8 mouse cellular contexts compared by ENCODE assay signal in the genomic region with DNA sequence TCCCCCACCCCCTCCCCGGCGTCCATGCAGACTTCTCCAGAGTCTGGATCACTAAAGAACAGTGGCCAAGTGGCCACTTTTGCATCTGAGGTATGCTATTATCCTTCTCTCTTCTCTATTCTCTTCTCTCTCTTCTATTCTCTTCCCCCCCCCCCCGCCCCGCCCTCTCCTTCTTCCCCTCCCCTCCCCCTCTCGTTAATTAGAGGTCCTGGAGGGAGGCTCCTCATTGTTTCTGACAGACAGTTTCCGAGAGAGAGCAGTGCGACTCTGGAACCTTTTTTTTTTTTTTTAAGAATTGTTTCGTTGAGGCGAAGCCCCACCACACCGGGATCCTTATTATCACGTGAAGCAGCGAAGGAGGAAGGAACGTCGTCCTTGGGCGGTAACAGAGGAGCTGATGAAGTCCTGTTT.
DNase-seq lines count a peak whose midpoint lies in the region; ATAC-seq and TF ChIP-seq lines count a peak whose summit lies in the region.

No protein-coding gene starts in this region.

- H3K9me3 ChIP-seq in hindbrain, embryonic 14.5 days (ENCODE audit: control insufficient read depth, low read length) = no peaks in the 10 kb centered on the region
- no peaks in the 10 kb centered on the region for H3K9me3 ChIP-seq in midbrain, embryonic 13.5 days

- no peaks in the 10 kb centered on the region for H3K27me3 ChIP-seq in liver, adult 2 months (ENCODE audit: control insufficient read depth, insufficient read depth, low read length)
- no peaks in the 10 kb centered on the region for H3K27me3 ChIP-seq in hindbrain, embryonic 14.5 days (ENCODE audit: control insufficient read depth, insufficient read depth, low read length)
- 0 out of 2 replicates have a peak, but pooled peaks cover 7% of the 10 kb centered on the region for H3K27me3 ChIP-seq in midbrain, embryonic 13.5 days

- no peak for TF ChIP-seq CTCF in liver, adult 2 months (IDR thresholded peaks at IDR 0.05; ENCODE audit: low read depth, low read length)

- H3K27ac ChIP-seq in liver, adult 2 months (replicated peaks; ENCODE audit: insufficient read depth, low read depth, low read length) = no peak overlapping the region
- peak overlapping the region; percentile 94 for H3K27ac ChIP-seq in hindbrain, embryonic 14.5 days
- H3K27ac ChIP-seq in midbrain, embryonic 13.5 days = peak overlapping the region; percentile 94

- peak overlapping the region; percentile 44 for H3K4me3 ChIP-seq in liver, adult 2 months (ENCODE audit: insufficient read depth, low read depth, low read length)
- peak overlapping the region; percentile 35 for H3K4me3 ChIP-seq in hindbrain, embryonic 14.5 days (replicated peaks; ENCODE audit: low read length)
- peak overlapping the region; percentile 39 for H3K4me3 ChIP-seq in midbrain, embryonic 13.5 days (replicated peaks)

- peak overlapping the region; percentile 19 for H3K9ac ChIP-seq in liver, adult 2 months (ENCODE audit: low read depth, low read length)
- peak overlapping the region; percentile 68 for H3K9ac ChIP-seq in hindbrain, embryonic 14.5 days
- peak overlapping the region; percentile 55 for H3K9ac ChIP-seq in midbrain, embryonic 13.5 days (replicated peaks)

- no peaks in the 10 kb centered on the region for H3K79me2 ChIP-seq in liver, adult 2 months (ENCODE audit: control insufficient read depth, insufficient read depth, low read length)

- DNase-seq in liver, adult 2 months (ENCODE audit: extremely low read depth, low read depth, low spot score) = no peak
- no peak for DNase-seq in liver
- DNase-seq in embryo, embryonic 11 days = peak; percentile 66
- peak; percentile 67 for DNase-seq in hindbrain, embryonic 14.5 days (ENCODE audit: low spot score)
- DNase-seq in thymus, postnatal 10 days (ENCODE audit: low spot score in 2 of 2) = no peak
- no peak for DNase-seq in left cerebral cortex, adult 18-20 months (ENCODE audit: low spot score in 2 of 2)
- DNase-seq in c-Kit-positive CD71-positive TER-119-positive erythroid progenitor cells, embryonic 14.5 days (ENCODE audit: low spot score) = no peak

- WGBS in liver, adult 2 months = 2% methylated on average over 14 of the region's 15 CpGs
- under 1% methylated on average over 13 of the region's 15 CpGs for WGBS in hindbrain, embryonic 14.5 days
- WGBS in midbrain, embryonic 13.5 days = 0% methylated on average over 13 of the region's 15 CpGs

- peak; percentile 73 for ATAC-seq in hindbrain, embryonic 14.5 days (ENCODE audit: low FRiP score)
- peak; percentile 43 for ATAC-seq in midbrain, embryonic 13.5 days

- no peaks in the 10 kb centered on the region for H3K36me3 ChIP-seq in liver, adult 2 months (ENCODE audit: control insufficient read depth, insufficient read depth, low read length)
- H3K36me3 ChIP-seq in hindbrain, embryonic 14.5 days (replicated peaks; ENCODE audit: control insufficient read depth, insufficient read depth) = no peaks in the 10 kb centered on the region
- H3K36me3 ChIP-seq in midbrain, embryonic 13.5 days = no peaks in the 10 kb centered on the region

- TF ChIP-seq POLR2A in liver, adult 2 months (IDR thresholded peaks at IDR 0.05; ENCODE audit: extremely low read depth, insufficient read depth, low read length) = no peak

- H3K4me2 ChIP-seq in hindbrain, embryonic 14.5 days (replicated peaks) = peak overlapping the region; percentile 80
- peak overlapping the region; percentile 69 for H3K4me2 ChIP-seq in midbrain, embryonic 13.5 days (replicated peaks)

- H3K4me1 ChIP-seq in liver, adult 2 months (ENCODE audit: control insufficient read depth, insufficient read depth, low read length) = peaks cover 7% of the 10 kb centered on the region
- H3K4me1 ChIP-seq in hindbrain, embryonic 14.5 days (replicated peaks; ENCODE audit: control insufficient read depth, insufficient read depth, low read length) = 0 out of 2 replicates have a peak, but pooled peaks cover 13% of the 10 kb centered on the region
- peaks cover 18% of the 10 kb centered on the region for H3K4me1 ChIP-seq in midbrain, embryonic 13.5 days (replicated peaks)

Comparison
In these comparisons a context has a peak if more than half of its experiments do, and no peak if none do; other contexts are left out.
1. DNase-seq: peak in embryo, embryonic 11 days (single experiment) and hindbrain, embryonic 14.5 days (single experiment); none in liver, adult 2 months (single experiment), liver (single experiment), thymus, postnatal 10 days (0 of 2), left cerebral cortex, adult 18-20 months (0 of 2) and c-Kit-positive CD71-positive TER-119-positive erythroid progenitor cells, embryonic 14.5 days (single experiment).
2. Peak in every context shown above with its lines, with median percentiles within 50 percentile points of each other: H3K4me3 ChIP-seq and H3K9ac ChIP-seq.